Mouse (Mus musculus) neural tube, embryonic 11.5 days (tissue): Measurements from ENCODE around the gene Upk3a. TPM values are rescaled to one million over a fixed set of nuclear protein-coding genes. Genes with fewer than 3 reads are reported as not detected.

Experiments used
- ATAC-seq: fragments of 200-750 bp; cut with Nextera tagmentation; 2 replicates; pipeline ENCODE4 v1.8.0; 2017; ENCODE audit warnings: moderate number of reproducible peaks, mild to moderate bottlenecking, moderate TSS enrichment, moderate library complexity; ENCODE audit not compliant: insufficient read depth, low FRiP score, low TSS enrichment
- DNase-seq: peaks from one replicate; pipeline ENCODE4 v3.0.0-alpha.2; 2015; ENCODE audit warnings: low spot score
- H3K27ac ChIP-seq: fragments of 300-500 bp; sonication (generic); 2 replicates; pipeline ENCODE4 v1.5.1; 2014; ENCODE audit warnings: low read depth, mild to moderate bottlenecking, low read length
- H3K27me3 ChIP-seq: fragments of 300-500 bp; sonication (generic); 2 replicates; pipeline ENCODE4 v1.6.1; 2014; ENCODE audit warnings: mild to moderate bottlenecking, low read length, mixed read lengths; ENCODE audit not compliant: control insufficient read depth, insufficient read depth
- H3K36me3 ChIP-seq: fragments of 300-500 bp; sonication (generic); 2 replicates; pipeline ENCODE4 v1.6.1; 2014; ENCODE audit warnings: mild to moderate bottlenecking, low read length, moderate library complexity, mixed read lengths; ENCODE audit not compliant: control insufficient read depth, insufficient read depth
- H3K4me1 ChIP-seq: fragments of 300-500 bp; sonication (generic); 2 replicates; pipeline ENCODE4 v1.6.1; 2014; ENCODE audit warnings: low read length, mixed read lengths; ENCODE audit not compliant: control insufficient read depth, insufficient read depth
- H3K4me2 ChIP-seq: fragments of 300-500 bp; sonication (generic); 2 replicates; pipeline ENCODE4 v1.6.1; 2014; ENCODE audit warnings: low read depth, mild to moderate bottlenecking, moderate library complexity
- H3K4me3 ChIP-seq: fragments of 300-500 bp; sonication (generic); 2 replicates; pipeline ENCODE4 v1.5.1; 2014; ENCODE audit warnings: low read depth, low read length
- H3K9ac ChIP-seq: fragments of 300-500 bp; sonication (generic); 2 replicates; pipeline ENCODE4 v1.6.1; 2014; ENCODE audit warnings: mild to moderate bottlenecking, low read length
- H3K9me3 ChIP-seq: fragments of 300-500 bp; sonication (generic); 2 replicates; pipeline ENCODE4 v1.6.1; 2016; ENCODE audit warnings: low read length; ENCODE audit not compliant: control insufficient read depth
- WGBS: fragments of 180-500 bp; shearing (Covaris S2); extraction: QIAGEN DNeasy Blood & Tissue Kit; methylation state at CpG from one replicate; pipeline ENCODE4 v1.1.7; 2014; 5-methylcytosine and 5-hydroxymethylcytosine counted together
- polyA plus RNA-seq: library from polyadenylated mRNA; unstranded; fragments of >200 nt; fragmentation: Nextera tagmentation; extraction: Ambion mirVana; gene quantifications from 2 replicates; pipeline ENCODE4 v1.2.1, GENCODE M21; 2014

Gene Upk3a
- not detected in 2 replicates for polyA plus RNA-seq

- H3K4me3 ChIP-seq: no peak within 1 kb of the TSS
These were observed at the start of gene Upk3a for GRCm38 (mm10) chr15:85016951-85017664. Gene Upk3a (plus strand): TSS chr15:85017141.

DNA sequence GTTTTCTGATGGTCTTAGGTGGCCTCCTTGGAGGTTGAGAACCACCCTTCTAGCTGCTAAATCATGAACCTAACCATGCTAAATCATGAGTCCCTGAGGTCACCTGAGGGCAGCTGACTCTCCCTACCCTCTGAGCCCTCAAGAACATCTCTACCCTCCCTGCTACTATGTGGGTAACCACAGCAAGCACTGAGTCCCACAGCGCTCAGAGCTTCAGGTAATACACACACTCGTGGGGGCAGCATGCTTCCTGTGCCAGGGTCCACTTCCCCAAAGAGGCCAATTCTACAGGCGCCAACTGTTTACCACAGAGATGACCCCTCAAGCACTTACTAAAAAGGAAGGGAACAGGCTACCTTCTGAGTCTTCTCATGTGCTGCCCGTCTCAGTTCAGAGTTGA is 48.4 kb upstream of the Upk3a start:
- Histone ChIP-seq H3K9me3 (no peaks in the 10 kb centered on the region), H3K27me3 (no peaks in the 10 kb centered on the region), H3K9ac (no peak overlapping the region), H3K4me2 (no peak overlapping the region), H3K4me1 (peaks cover 4% of the 10 kb centered on the region), H3K4me3 (no peak overlapping the region), H3K27ac (no peak overlapping the region), H3K36me3 (no peaks in the 10 kb centered on the region)
- 90% methylated on average over 4 of the region's 4 CpGs for WGBS
- ATAC-seq (no peak), DNase-seq (no peak)

More at GRCm38 (mm10) chr15:85016951-85017664, at the start of gene Upk3a:
- Histone ChIP-seq H3K27me3 (no peaks in the 10 kb centered on the region), H3K4me1 (no peaks in the 10 kb centered on the region; the same call in 1 of the 2 replicates), H3K27ac (no peak within 1 kb of the TSS), H3K4me2 (peak within 1 kb of the TSS; percentile 18; the same call in 1 of the 2 replicates), H3K36me3 (no peaks in the 10 kb centered on the region), H3K9me3 (no peaks in the 10 kb centered on the region), H3K9ac (no peak within 1 kb of the TSS)
- ATAC-seq (no peak), DNase-seq (peak; percentile 20)
- WGBS: 7% methylated on average over 21 of the region's 21 CpGs

- no peak for ATAC-seq
- DNase-seq: no peak
- Histone ChIP-seq H3K4me2 (no peak overlapping the region), H3K27me3 (no peaks in the 10 kb centered on the region), H3K4me3 (no peak overlapping the region), H3K4me1 (peaks cover 31% of the 10 kb centered on the region), H3K9ac (no peak overlapping the region), H3K36me3 (no peaks in the 10 kb centered on the region), H3K9me3 (no peaks in the 10 kb centered on the region), H3K27ac (no peak overlapping the region)
- WGBS: 43% methylated on average over 8 of the region's 8 CpGs
These were observed 43.9 kb upstream of the Upk3a start for GRCm38 (mm10) chr15:84972860-84973543.

DNA sequence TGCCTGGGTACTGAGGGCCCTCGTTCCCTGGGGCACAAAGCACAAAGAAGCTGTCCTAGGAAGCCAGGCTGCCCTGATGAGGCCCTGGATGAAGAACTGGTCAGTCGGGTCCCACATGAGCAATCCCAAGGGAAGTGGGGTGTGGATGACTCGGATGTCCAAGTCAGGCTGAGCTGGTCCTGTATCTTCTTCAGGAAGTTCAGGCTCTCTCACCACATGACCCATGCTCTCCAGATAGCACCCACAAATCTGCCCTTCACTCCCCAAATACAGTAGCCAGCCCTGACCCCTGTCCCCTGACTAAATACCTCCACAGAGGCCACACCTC is 43.4 kb upstream of the Upk3a start:
- no peak overlapping the region for H3K4me3 ChIP-seq
- H3K36me3 ChIP-seq: no peaks in the 10 kb centered on the region
- no peak overlapping the region for H3K4me2 ChIP-seq
- 22% methylated on average over 3 of the region's 3 CpGs for WGBS
- no peak overlapping the region; the same call in 1 of the 2 replicates for H3K9ac ChIP-seq
- no peaks in the 10 kb centered on the region for H3K9me3 ChIP-seq
- no peak for DNase-seq
- ATAC-seq: no peak
- H3K4me1 ChIP-seq: peaks cover 31% of the 10 kb centered on the region
- H3K27ac ChIP-seq: 0 out of 2 replicates have a peak overlapping the region, but pooled peaks have one; percentile 14
- H3K27me3 ChIP-seq: no peaks in the 10 kb centered on the region

- Histone ChIP-seq H3K36me3 (no peaks in the 10 kb centered on the region), H3K27me3 (no peaks in the 10 kb centered on the region), H3K9ac (no peak overlapping the region), H3K4me1 (peaks cover 31% of the 10 kb centered on the region), H3K4me3 (no peak overlapping the region), H3K9me3 (no peaks in the 10 kb centered on the region), H3K4me2 (no peak overlapping the region), H3K27ac (no peak overlapping the region)
- ATAC-seq: no peak
- no peak for DNase-seq
- WGBS: 24% methylated on average over 4 of the region's 4 CpGs
These were observed 41.2 kb upstream of the Upk3a start for GRCm38 (mm10) chr15:84975729-84976128.

DNA sequence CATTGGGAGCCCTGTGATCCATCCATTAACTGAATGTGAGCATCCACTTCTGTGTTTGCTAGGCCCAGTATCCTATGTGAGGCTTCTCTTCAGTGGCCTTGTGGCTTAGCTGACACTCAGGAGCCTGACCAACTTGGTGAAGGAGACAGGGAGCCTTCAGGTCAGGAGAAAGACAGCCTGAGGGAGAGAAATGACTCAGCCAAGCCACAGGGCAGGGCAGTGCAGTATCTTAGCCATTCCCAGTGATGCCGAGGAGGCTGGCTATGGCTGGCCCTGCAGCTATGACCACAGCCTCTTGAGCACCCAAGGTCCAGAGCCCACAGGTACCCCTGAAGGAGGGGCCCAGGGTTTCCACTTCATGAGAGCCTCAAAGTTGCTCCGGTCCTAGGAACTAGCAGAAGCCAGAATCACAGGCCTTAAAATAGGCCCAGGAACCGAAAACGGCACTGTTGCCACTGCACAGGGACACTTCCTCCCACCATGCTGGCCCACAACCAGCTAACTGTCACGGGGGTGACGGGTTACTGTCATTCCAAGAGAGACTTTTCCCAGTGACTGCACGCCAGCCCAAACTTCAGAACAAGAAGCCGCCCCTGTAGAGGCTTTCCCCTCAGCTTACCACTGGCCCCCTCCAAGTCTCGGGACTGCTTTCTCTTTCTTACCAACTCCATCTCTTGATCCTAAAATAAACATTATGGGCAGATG is 35.2 kb upstream of the Upk3a start:
- no peak overlapping the region for H3K4me2 ChIP-seq
- H3K4me3 ChIP-seq: no peak overlapping the region
- no peaks in the 10 kb centered on the region for H3K9me3 ChIP-seq
- no peak for ATAC-seq
- H3K4me1 ChIP-seq: peaks cover 3% of the 10 kb centered on the region
- no peak overlapping the region for H3K27ac ChIP-seq
- H3K27me3 ChIP-seq: no peaks in the 10 kb centered on the region
- DNase-seq: no peak
- no peaks in the 10 kb centered on the region for H3K36me3 ChIP-seq
- H3K9ac ChIP-seq: no peak overlapping the region
- 86% methylated on average over 9 of the region's 9 CpGs for WGBS

DNA sequence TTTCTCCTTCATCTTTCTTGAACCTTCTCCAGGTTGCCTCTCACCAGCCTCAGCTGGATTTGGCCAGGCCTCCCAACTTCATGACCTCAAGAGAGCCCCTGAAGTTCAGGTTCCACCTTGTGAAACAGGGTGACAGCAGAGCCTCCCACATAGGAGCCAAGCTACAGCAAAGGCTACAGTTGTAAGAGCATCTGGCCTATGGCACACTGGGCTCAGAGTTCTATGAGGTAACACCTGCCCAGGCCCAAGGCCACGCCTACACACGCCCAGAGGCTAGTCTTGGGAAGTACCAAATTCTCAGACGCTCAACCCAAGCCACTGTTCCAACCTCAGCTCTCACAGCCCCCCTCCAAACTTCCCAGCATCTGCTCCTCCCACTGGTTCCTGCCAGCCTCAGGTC is 34.1 kb upstream of the Upk3a start:
- Histone ChIP-seq H3K27me3 (no peaks in the 10 kb centered on the region), H3K4me2 (no peak overlapping the region), H3K4me3 (no peak overlapping the region), H3K27ac (no peak overlapping the region), H3K36me3 (no peaks in the 10 kb centered on the region), H3K4me1 (peaks cover 5% of the 10 kb centered on the region), H3K9me3 (no peaks in the 10 kb centered on the region), H3K9ac (no peak overlapping the region)
- 87% methylated on average over 3 of the region's 3 CpGs for WGBS
- DNase-seq: no peak
- ATAC-seq: no peak

- Histone ChIP-seq H3K27me3 (no peaks in the 10 kb centered on the region), H3K4me2 (no peak overlapping the region), H3K36me3 (no peaks in the 10 kb centered on the region), H3K27ac (no peak overlapping the region), H3K9me3 (no peaks in the 10 kb centered on the region), H3K4me3 (no peak overlapping the region), H3K4me1 (peaks cover 7% of the 10 kb centered on the region), H3K9ac (no peak overlapping the region)
- WGBS: 88% methylated on average over 7 of the region's 7 CpGs
- ATAC-seq (no peak), DNase-seq (no peak)
These were observed 33.2 kb upstream of the Upk3a start for GRCm38 (mm10) chr15:84983721-84984120.
